Mouse (Mus musculus) E14TG2a.4 (cell line): ENCODE measurements around the gene Ltbp3.

Source experiments
- CTCF ChIP-seq: conservative IDR thresholded peaks from 2 replicates; pipeline ENCODE4 v1.5.1; 2014; ENCODE audit warnings: low read length
- NANOG ChIP-seq: IDR thresholded peaks from 2 replicates; pipeline ENCODE4 v1.6.1; 2014; ENCODE audit warnings: borderline replicate concordance, low read length, mixed read lengths

GRCm38 (mm10) chr19:5770311-5770710, 29.6 kb downstream of the Ltbp3 start:
- TF ChIP-seq CTCF (no peak), NANOG (no peak)
